In the genomic region with DNA sequence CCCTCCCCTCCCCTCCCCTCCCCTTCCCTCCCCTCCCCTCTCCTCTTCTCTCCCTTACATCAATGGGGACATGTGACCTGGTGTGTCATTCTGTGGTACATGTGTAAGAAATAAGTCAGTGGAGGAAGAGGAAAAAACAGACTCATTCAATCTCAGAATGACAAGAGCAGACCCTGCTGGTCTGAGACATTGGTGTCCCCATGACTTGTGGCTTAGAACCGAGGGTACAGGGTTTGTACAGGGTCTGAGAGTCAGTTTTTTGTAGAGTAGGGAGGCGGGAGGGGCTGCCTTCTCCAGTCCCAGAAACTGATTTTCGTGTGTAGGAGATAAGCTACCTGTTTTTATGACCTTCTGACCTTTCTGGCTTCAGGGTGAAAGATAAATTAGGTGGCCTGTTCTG, we compare ENCODE assay signal across 23 mouse cellular contexts. TPM values are rescaled to one million over a fixed set of nuclear protein-coding genes. Genes with fewer than 3 reads are reported as not detected.
DNase-seq lines count a peak whose midpoint lies in the region; ATAC-seq lines count a peak whose summit lies in the region.
"Had no signal": no experiment of that assay in that cellular context is flagged by ENCODE, and none has a peak within 500 bp of the region (broad histone marks: within the 10 kb centered on the region; RNA-seq: fewer than 3 reads in every experiment).

No protein-coding gene starts in this region.

- no peak overlapping the region for H3K4me3 ChIP-seq in liver, embryonic 16.5 days (ENCODE audit: low read depth, low read length)
- H3K4me3 ChIP-seq: heart, adult 2 months; heart, embryonic 13.5 days; left cerebral cortex, adult 2 months; midbrain, embryonic 10.5 days had no signal

- peak; percentile 59; the same call in 1 of the 2 replicates for ATAC-seq in liver, embryonic 16.5 days (ENCODE audit: low read depth)
- ATAC-seq: forebrain, postnatal 0 days; lung, postnatal 0 days had no signal

- H3K36me3 ChIP-seq in liver, embryonic 16.5 days (ENCODE audit: control insufficient read depth, insufficient read depth) = no peaks in the 10 kb centered on the region
- H3K36me3 ChIP-seq: heart, embryonic 13.5 days; midbrain, embryonic 10.5 days had no signal

- no peaks in the 10 kb centered on the region for H3K9me3 ChIP-seq in liver, embryonic 16.5 days (replicated peaks; ENCODE audit: control insufficient read depth, low read length)
- H3K9me3 ChIP-seq: heart, embryonic 13.5 days; midbrain, embryonic 10.5 days had no signal

- peak; percentile 56 for DNase-seq in embryo, embryonic 10 days (ENCODE audit: low spot score)
- no peak for DNase-seq in embryo, embryonic 11 days
- DNase-seq in liver = no peak
- peak; percentile 45 for DNase-seq in R1 (ENCODE audit: low read depth, low spot score)
- peak; percentile 86 for DNase-seq in yolk sac, embryonic 10.5 days (ENCODE audit: low spot score)
- no peak for DNase-seq in gastrocnemius, postnatal 14 days
- no peak for DNase-seq in testis, postnatal 10 days (ENCODE audit: low spot score)
- DNase-seq: cerebellum, adult 11 months; cerebellum, postnatal 10 days; forebrain, postnatal 0 days; gastrocnemius, postnatal 36 days; heart, adult 2 months; heart, postnatal 14 days; kidney, adult 18-20 months; left cerebral cortex, postnatal 4 days had no signal

- H3K27me3 ChIP-seq in liver, embryonic 16.5 days (ENCODE audit: control insufficient read depth, insufficient read depth, low read depth, low read length) = no peaks in the 10 kb centered on the region
- H3K27me3 ChIP-seq: heart, embryonic 13.5 days had no signal

- H3K9ac ChIP-seq in liver, embryonic 16.5 days (ENCODE audit: low read depth, low read length) = no peak overlapping the region
- H3K9ac ChIP-seq: forebrain, postnatal 0 days; liver, embryonic 14.5 days had no signal

- WGBS in liver, embryonic 16.5 days (ENCODE audit: insufficient replicate concordance) = 4% methylated on average over 3 of the region's 3 CpGs

- no peak overlapping the region for H3K4me2 ChIP-seq in liver, embryonic 16.5 days (ENCODE audit: low read depth, low read length)
- H3K4me2 ChIP-seq: heart, embryonic 13.5 days had no signal

- no peak overlapping the region for H3K27ac ChIP-seq in liver, embryonic 16.5 days (ENCODE audit: low read length)
- H3K27ac ChIP-seq: heart, adult 2 months; heart, embryonic 13.5 days; left cerebral cortex, adult 2 months; liver, embryonic 14.5 days; midbrain, embryonic 10.5 days; stomach, postnatal 0 days had no signal

- intact Hi-C loops in gastrocnemius, postnatal 14 days (cut with DNase I; ENCODE audit: low total_unique reads) = no loop called here

- H3K4me1 ChIP-seq in liver, embryonic 16.5 days (ENCODE audit: control insufficient read depth, low read depth, low read length) = no peaks in the 10 kb centered on the region

RNA-seq across cellular contexts. Expression of gene Arhgap8, which starts 23.5 kb away (rescaled TPM):
- 0.33 and 0.63 TPM in 2 replicates for polyA plus RNA-seq in liver, embryonic 16.5 days (2015; fragmentation: Nextera tagmentation; extraction: Ambion mirVana)
- under 1 TPM in 1 of 2 experiments, not detected in 1; 0.29 TPM for total RNA-seq in gastrocnemius, postnatal 14 days (2021)
- total RNA-seq: left cerebral cortex, adult 2 months; monocyte, adult 5-6 weeks had no signal

Comparison
In these comparisons a context has a peak if more than half of its experiments do, and no peak if none do; other contexts are left out.
1. DNase-seq: peak in embryo, embryonic 10 days (single experiment), R1 (single experiment) and yolk sac, embryonic 10.5 days (single experiment); none in embryo, embryonic 11 days (single experiment), liver (single experiment), gastrocnemius, postnatal 14 days (single experiment) and testis, postnatal 10 days (single experiment).